Mouse (Mus musculus) adrenal gland, postnatal 10 days (tissue): Measurements from ENCODE around the gene Dlgap1. TPM values are rescaled to one million over a fixed set of nuclear protein-coding genes. Genes with fewer than 3 reads are reported as not detected.

ENCODE experiments used
- DNase-seq: peaks from one replicate; pipeline ENCODE4 v3.0.0; 2021; ENCODE audit warnings: mixed read lengths
- total RNA-seq, 2 experiments: library from RNA; stranded (reverse); gene quantifications; 2 replicates each; pipeline ENCODE4 v1.2.3; 2021

Gene Dlgap1
- total RNA-seq, 2 experiments from 2014 or later: 14.3 to 21.0 TPM

DNA sequence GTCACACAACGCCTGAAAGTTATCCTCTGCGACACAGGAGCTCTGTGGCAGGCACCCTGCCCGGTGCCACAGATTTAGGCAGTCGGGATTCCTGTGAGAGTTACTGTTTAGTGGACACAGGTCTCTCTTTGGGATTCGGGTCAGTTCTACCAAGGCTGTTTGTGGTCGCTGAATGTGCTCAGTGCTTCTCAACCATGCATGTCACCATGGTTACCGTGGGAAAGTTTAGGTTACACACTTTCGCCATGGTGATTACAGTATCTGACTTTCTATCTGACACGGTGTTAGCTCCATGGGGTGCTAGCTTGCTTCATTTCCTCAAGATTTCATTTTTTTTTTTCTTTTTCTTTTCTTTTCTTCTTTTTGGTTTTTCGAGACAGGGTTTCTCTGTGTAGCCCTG, 793.8 kb downstream of the Dlgap1 start:
- no peak for DNase-seq

DNA sequence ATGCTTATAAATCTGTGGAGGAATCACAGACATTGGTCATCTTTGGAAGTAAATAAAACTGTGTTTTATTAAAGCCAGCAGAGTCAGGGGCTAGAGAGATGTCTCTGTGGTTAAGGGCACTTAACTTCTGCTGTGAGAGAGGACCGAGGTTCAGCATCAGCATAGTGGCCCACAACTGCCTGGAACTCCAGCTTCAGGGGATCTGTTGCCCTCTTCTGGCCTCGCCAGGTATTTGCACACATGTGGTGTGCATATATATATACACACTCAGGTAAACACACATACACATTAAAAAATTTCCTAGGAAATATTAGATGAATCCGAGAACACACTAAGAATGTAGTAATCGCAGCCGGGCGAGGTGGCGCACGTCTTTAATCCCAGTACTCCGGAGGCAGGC, 796.5 kb downstream of the Dlgap1 start:
- no peak for DNase-seq

DNA sequence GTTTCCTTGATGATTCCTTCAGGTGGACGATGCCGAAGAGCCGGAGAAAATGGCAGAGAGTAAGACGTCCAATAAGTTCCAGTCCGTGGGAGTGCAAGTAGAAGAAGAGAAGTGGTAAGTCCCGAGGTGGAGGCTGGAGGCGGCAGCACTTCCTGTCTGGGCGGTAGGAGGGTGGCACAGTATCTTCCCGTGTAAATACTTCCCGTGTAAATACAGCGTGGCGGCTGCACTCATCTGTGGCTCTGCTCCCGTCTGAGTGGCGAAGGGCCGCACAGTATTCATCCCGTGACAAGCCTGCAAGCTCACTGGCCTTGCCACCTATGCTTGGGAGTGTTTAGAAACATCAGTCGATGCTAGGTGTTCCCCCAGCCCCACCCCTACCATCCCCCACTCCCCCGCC, 797.1 kb downstream of the Dlgap1 start:
- no peak for DNase-seq

DNA sequence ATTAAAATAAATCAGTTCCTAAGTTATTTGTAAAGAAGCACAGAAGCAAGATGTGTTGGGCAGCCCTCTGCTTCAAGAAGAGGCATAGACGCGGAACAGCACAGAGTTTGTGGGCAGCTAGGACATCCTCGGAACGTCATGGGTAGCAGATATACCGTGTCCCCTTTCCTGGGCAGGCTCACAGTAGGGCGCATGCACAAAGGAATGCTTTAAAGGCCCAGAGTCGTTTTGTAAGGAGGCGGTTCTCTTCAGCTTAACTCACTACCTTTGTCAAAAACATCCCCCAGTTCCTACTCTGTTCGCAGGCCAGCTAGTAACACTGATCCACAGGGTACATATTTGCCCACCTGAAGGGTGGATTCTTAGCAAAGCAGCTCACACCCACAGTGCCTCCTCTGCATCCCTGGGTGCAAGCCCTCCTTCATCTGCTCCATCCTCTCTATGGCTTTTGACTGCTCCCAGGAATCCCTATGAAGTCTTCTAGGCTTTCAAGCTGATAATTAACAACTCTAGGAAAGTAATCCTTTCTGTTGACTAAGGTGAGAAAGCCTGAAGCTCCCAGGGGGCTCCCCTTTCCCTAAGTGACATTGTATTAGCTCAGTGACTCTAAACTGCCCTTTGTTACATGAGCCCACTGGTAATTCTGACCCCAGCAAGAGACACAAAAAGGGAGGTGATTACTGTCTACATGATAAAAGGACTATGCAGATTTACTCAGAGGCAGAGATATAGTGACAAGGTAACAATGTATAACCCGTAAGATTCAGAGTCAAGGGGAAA, 803.4 kb downstream of the Dlgap1 start:
- no peak for DNase-seq

DNA sequence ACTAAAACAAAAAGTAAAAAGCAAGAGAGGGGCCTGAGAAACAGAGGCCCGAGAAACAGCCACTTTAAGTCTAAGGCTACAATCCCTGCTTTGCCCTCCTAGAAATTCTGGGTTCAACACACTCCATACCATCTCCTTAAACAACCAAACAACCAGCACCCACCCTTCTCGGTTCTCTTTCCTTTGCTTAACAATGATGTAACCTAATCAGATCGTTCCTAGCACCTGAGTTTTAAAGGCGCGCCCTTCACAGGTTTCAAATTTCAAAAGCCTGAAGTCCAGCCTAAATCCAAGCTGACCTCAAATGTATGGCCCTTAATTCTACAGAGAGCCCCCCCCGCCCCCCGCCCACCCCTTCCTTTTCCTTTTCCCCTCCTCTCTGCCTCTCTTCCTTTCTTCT, 810.9 kb downstream of the Dlgap1 start:
- DNase-seq: no peak

DNA sequence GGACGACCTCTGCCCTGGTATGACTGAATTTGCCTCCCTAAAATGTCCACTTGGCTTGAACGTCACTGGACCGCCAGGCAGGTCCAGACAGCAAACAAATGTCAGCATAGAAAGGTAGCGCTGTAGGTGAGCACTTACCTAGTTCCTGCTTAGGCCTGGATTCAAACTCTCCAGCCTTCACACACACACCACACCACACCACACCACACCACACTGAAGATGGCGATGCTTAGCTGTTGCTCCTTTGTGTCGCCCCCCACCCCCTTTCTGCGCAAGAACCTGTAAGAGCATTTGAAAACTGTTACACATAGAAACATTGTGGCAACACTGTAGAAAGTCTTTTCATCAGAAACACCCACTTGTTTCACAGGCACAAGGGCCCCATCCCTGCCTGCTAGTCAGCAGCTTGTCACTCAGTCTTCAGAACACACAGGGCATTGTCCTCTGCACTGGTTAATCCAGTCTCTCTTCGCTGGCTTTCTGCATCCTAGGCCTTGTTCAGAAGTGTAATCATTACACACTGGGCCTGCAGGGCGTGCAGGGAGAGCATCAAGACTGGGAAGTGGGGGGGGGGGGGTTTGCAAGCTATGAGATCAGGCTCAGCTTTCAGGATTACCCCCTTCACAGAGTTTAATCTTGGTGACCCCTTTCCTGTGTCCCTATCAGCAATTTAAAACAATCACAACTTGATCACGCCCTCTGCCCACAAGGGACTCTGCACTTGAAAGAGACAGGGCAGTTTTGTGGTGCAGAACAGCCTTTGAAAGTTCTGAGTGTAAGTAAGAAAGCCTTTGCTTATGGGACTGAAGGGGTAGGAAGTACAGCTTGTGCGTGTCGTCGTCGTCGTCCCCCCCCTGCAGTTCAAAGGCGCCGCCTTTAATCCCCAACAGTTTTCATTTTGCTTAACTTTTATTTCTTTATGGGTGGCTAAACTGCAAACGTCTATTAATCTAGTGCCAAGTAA, 812.1 kb downstream of the Dlgap1 start:
- DNase-seq: no peak

- no peak for DNase-seq
Observed at GRCm38 (mm10) chr17:70783273-70783672, 814.4 kb downstream of the Dlgap1 start.

GRCm38 (mm10) chr17:70787366-70787765, 818.5 kb downstream of the Dlgap1 start:
- no peak for DNase-seq

- DNase-seq: no peak
Observed at GRCm38 (mm10) chr17:70790801-70791200, 821.9 kb downstream of the Dlgap1 start.

DNA sequence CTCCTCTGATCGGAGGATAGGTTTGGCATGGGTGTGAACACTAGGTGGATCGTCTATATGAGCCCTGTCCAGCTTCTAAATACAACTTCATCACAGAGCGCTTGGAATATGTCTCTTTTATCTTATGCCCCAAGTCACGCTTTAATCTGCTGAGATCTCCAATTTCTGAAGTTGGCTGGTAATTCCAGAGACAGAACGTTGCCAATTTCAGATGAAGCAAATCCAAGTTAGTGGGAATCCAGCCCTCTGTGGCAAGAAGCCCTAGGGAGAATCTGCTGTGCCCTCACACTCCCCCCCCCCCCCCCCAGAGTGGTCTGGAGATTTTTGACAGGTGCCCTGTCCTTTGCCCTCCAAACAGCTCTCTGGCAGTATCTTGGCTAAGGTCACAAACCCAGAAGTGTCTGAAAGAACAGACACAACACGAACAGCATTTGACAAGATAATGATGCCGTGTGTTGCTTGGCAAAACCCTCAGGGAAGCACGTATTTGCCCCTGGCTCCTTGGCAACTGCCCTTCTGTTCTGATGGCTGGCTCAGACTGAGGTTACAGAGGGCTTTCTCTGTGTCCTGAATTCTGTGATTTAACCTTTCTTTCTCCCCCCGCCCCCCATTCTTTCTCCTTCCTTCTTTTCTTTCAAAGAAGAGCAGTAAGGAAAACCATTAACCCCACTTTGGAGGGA, 822.9 kb downstream of the Dlgap1 start:
- no peak for DNase-seq

DNA sequence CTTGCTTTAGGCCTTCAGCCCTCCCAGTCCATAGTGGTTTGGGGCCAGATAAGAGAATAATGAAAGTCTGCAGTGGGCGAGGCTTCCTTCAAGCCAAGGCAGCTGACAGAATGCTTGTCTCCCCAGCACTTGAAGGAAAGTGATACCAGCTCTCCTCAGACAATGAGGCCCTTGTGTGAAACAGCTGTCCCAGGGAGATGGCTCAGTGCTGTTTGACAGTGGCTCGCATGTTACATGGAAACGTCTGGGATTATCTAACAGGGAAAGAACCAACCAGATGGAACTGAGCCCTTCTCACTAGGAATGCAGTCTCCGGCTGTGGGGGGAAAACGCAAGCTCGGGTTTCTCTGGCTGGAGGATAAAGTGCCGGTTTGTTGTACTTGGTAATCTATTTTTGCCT, 825.4 kb downstream of the Dlgap1 start:
- no peak for DNase-seq

DNA sequence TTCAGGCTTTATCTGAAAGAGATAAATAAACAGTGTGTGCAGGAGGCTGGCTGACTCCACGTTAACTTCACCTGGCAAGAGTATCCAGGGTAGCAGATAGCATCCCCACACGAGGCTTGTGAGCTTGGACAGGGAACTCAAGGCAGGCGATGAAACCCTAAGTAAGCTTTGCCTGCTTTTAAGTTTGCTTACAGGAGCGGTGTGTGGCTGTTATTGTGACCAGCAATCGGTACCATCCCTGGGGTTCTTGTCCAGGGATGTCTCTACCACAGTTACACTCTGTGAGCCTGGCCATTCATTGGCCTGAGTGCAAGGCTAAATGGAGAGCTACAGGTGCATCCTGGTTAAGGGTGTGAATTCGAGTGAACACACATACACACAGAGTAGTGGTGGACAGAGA, 825.8 kb downstream of the Dlgap1 start:
- no peak for DNase-seq

DNA sequence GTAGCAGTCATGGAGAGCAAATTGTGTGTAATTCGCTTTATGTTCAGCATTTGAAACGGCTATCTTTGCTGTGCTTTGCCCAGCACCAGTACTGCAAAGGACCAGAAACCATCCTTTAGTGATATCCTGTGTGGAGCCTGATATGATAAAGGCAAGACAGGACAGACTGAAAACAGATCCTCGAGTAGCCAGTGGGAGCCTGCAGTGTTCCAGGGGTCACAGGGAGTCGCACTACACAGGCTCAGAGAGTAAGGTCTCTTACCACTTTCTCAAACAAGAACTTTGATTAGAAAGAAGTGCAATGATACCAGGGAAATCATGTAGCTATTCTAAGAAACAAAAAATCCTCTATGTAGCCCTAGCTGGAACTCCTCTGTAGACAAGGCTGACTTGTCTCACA, 826.3 kb downstream of the Dlgap1 start:
- no peak for DNase-seq

DNA sequence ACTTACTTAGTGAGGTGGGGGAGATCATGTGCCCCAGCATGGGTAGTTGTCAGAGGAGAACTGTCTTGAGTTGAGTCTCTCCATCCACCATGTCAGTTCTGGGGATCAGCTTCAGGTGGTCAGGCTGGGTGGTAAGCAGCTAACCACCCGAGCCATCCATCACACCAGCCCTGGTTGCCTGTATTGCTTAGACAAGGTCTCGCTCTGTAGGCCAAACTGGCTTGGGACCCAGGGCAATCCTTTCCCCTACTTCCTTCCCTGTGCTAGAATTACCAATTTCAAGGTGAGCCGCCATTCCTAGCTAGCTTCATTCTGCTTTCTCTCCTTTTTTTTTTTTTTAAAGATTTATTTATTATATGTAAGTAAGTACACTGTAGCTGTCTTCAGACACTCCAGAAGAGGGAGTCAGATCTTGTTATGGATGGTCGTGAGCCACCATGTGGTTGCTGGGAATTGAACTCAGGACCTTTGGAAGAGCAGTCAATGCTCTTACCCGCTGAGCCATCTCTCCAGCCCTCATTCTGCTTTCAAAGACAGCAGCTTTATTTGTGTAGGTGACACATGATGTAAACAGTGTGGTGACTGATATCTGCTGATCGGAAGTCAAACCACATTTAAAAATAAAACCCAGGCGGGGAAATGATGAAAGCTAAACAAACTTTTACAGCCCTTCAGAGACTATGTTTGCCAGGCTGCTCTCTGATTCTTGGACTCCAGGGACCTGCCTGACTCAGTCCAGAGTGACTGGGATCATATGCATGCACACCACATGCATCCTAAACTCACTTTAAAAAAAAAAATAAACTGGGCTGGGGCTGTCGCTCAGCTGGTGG, 828.3 kb downstream of the Dlgap1 start:
- no peak for DNase-seq

DNA sequence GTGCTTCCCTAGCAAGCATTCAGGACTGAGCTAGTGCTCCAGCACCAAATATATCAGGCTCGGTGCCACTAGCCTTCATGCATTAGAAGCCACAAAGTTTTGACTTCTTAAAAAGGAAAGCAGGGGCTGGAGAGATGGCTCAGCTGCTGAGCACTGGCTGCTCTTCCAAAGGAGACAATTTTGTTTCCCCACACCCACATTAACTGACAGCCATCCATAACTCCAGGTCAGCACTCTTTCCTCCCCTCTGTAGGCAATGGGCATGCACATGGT, 828.8 kb downstream of the Dlgap1 start:
- DNase-seq: no peak

- DNase-seq: no peak
Observed at GRCm38 (mm10) chr17:70799266-70799665, 830.4 kb downstream of the Dlgap1 start.

- no peak for DNase-seq
Observed at GRCm38 (mm10) chr17:70802022-70802421, 833.1 kb downstream of the Dlgap1 start.

GRCm38 (mm10) chr17:70805866-70806265, 837.0 kb downstream of the Dlgap1 start:
- no peak for DNase-seq

- DNase-seq: no peak
Observed at GRCm38 (mm10) chr17:70806600-70806999, 837.7 kb downstream of the Dlgap1 start.

DNA sequence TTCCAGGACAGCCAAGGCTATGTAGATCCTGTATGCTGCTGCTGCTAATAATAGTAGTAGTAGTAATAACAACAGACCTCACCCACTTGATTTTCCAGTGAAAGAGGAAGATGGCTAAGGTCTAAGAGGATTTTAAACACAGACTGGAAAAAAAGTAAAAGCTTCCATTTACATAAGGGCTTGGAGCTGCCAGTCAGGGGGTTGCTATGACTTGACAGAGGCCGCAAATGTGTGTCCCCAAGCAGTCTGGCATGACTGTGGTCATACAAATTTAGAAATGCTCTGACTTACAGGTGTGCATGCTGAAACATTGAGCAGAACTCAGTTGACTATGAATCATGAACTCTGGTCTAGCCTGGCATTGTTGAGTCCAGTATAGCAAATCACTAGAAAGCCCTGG, 839.0 kb downstream of the Dlgap1 start:
- DNase-seq: no peak

GRCm38 (mm10) chr17:70808837-70809236, 840.0 kb downstream of the Dlgap1 start:
- DNase-seq: peak; percentile 70

DNA sequence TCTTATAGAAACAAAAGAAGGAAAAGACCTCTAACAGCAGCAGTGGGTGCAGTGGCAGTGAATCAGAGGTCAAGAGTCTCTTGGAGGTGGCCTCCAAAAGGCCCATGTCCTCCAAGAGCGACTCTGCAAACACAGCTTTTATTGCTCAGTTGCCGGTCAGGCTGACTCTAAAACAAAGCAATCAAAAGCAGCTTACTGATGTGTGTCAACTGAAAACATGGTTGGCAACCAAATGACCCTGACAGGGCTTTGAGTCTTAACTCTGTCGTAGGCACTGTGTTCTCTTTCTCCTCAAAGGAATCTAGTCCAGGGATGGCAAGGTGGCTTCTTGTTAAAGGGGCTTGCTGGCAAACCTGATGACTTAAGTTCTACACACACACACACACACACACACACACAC, 840.9 kb downstream of the Dlgap1 start:
- DNase-seq: no peak
